Mouse (Mus musculus): ENCODE results near the gene Cep104. TPM values are rescaled to one million over a fixed set of nuclear protein-coding genes. Genes with fewer than 3 reads are reported as not detected.

Cep104 gene
- polyA plus RNA-seq, 1 experiment from 2014 or later = 17.6 TPM

- ATAC-seq (ENCODE audit: low FRiP score, low TSS enrichment) = no peak
Observed at GRCm38 (mm10) chr4:154028066-154028465, 53.1 kb downstream of the Cep104 start.

GRCm38 (mm10) chr4:154028646-154029045 is 53.7 kb downstream of the Cep104 start:
- Histone ChIP-seq H3K9ac (replicated peaks; ENCODE audit: low read length) (no peak overlapping the region), H3K27me3 (ENCODE audit: insufficient read depth, low read length) (no peaks in the 10 kb centered on the region), H3K36me3 (ENCODE audit: insufficient read depth, low read length) (no peaks in the 10 kb centered on the region), H3K4me3 (ENCODE audit: low read length) (no peak overlapping the region), H3K27ac (ENCODE audit: low read length) (no peak overlapping the region), H3K9me3 (ENCODE audit: low read length) (no peaks in the 10 kb centered on the region), H3K4me1 (ENCODE audit: insufficient read depth, low read length) (peaks cover 29% of the 10 kb centered on the region), H3K4me2 (replicated peaks; ENCODE audit: low read depth, low read length) (no peak overlapping the region)
- no peak for ATAC-seq (ENCODE audit: low FRiP score, low TSS enrichment)

More at GRCm38 (mm10) chr4:154028066-154028465, 53.1 kb downstream of the Cep104 start:
- Histone ChIP-seq H3K27me3 (ENCODE audit: insufficient read depth, low read length) (no peaks in the 10 kb centered on the region), H3K9me3 (ENCODE audit: low read length) (no peaks in the 10 kb centered on the region), H3K4me1 (ENCODE audit: insufficient read depth, low read length) (peaks cover 35% of the 10 kb centered on the region), H3K4me2 (replicated peaks; ENCODE audit: low read depth, low read length) (no peak overlapping the region), H3K27ac (ENCODE audit: low read length) (no peak overlapping the region), H3K9ac (replicated peaks; ENCODE audit: low read length) (no peak overlapping the region), H3K36me3 (ENCODE audit: insufficient read depth, low read length) (no peaks in the 10 kb centered on the region), H3K4me3 (ENCODE audit: low read length) (no peak overlapping the region)
- 74% methylated on average over 7 of the region's 7 CpGs for WGBS

GRCm38 (mm10) chr4:154037123-154037522 is 62.1 kb downstream of the Cep104 start:
- peak; percentile 62; the same call in 1 of the 2 replicates for ATAC-seq (ENCODE audit: low FRiP score, low TSS enrichment)
- Histone ChIP-seq H3K27me3 (ENCODE audit: insufficient read depth, low read length) (no peaks in the 10 kb centered on the region), H3K9ac (replicated peaks; ENCODE audit: low read length) (no peak overlapping the region), H3K4me1 (ENCODE audit: insufficient read depth, low read length) (peaks cover 11% of the 10 kb centered on the region), H3K4me3 (ENCODE audit: low read length) (no peak overlapping the region), H3K36me3 (ENCODE audit: insufficient read depth, low read length) (no peaks in the 10 kb centered on the region), H3K4me2 (replicated peaks; ENCODE audit: low read depth, low read length) (no peak overlapping the region), H3K9me3 (ENCODE audit: low read length) (no peaks in the 10 kb centered on the region), H3K27ac (ENCODE audit: low read length) (no peak overlapping the region)
- 10% methylated on average over 3 of the region's 3 CpGs for WGBS

GRCm38 (mm10) chr4:154042577-154042976 is 67.6 kb downstream of the Cep104 start, which contains the start of gene Ccdc27:
Ccdc27 (minus strand) TSS chr4:154042677.
- 67% methylated on average over 9 of the region's 9 CpGs for WGBS
- Histone ChIP-seq H3K4me1 (ENCODE audit: insufficient read depth, low read length) (peaks cover 1% of the 10 kb centered on the region; the same call in 1 of the 2 replicates), H3K9me3 (ENCODE audit: low read length) (no peaks in the 10 kb centered on the region), H3K4me2 (replicated peaks; ENCODE audit: low read depth, low read length) (no peak within 1 kb of the TSS), H3K27ac (ENCODE audit: low read length) (no peak within 1 kb of the TSS), H3K4me3 (ENCODE audit: low read length) (no peak within 1 kb of the TSS), H3K36me3 (ENCODE audit: insufficient read depth, low read length) (no peaks in the 10 kb centered on the region), H3K27me3 (ENCODE audit: insufficient read depth, low read length) (no peaks in the 10 kb centered on the region), H3K9ac (replicated peaks; ENCODE audit: low read length) (no peak within 1 kb of the TSS)
- no peak for ATAC-seq (ENCODE audit: low FRiP score, low TSS enrichment)

GRCm38 (mm10) chr4:154045837-154046236 is 70.8 kb downstream of the Cep104 start:
- H3K9ac ChIP-seq (replicated peaks; ENCODE audit: low read length) = no peak overlapping the region

GRCm38 (mm10) chr4:154051401-154051800 is 76.4 kb downstream of the Cep104 start:
- no peak overlapping the region for H3K9ac ChIP-seq (replicated peaks; ENCODE audit: low read length)
- no peak overlapping the region for H3K27ac ChIP-seq (ENCODE audit: low read length)
- no peak overlapping the region for H3K4me3 ChIP-seq (ENCODE audit: low read length)
- no peaks in the 10 kb centered on the region for H3K36me3 ChIP-seq (ENCODE audit: insufficient read depth, low read length)
- no peak overlapping the region for H3K4me2 ChIP-seq (replicated peaks; ENCODE audit: low read depth, low read length)
- ATAC-seq (ENCODE audit: low FRiP score, low TSS enrichment) = no peak
- no peaks in the 10 kb centered on the region for H3K27me3 ChIP-seq (ENCODE audit: insufficient read depth, low read length)
- H3K4me1 ChIP-seq (ENCODE audit: insufficient read depth, low read length) = no peaks in the 10 kb centered on the region
- WGBS = 91% methylated on average over 3 of the region's 3 CpGs
- no peaks in the 10 kb centered on the region for H3K9me3 ChIP-seq (ENCODE audit: low read length)

More at GRCm38 (mm10) chr4:154045837-154046236, 70.8 kb downstream of the Cep104 start:
- ATAC-seq (ENCODE audit: low FRiP score, low TSS enrichment) = no peak
- no peak overlapping the region for H3K4me2 ChIP-seq (replicated peaks; ENCODE audit: low read depth, low read length)
- H3K4me3 ChIP-seq (ENCODE audit: low read length) = no peak overlapping the region
- no peaks in the 10 kb centered on the region for H3K36me3 ChIP-seq (ENCODE audit: insufficient read depth, low read length)
- H3K27ac ChIP-seq (ENCODE audit: low read length) = no peak overlapping the region
- H3K9me3 ChIP-seq (ENCODE audit: low read length) = no peaks in the 10 kb centered on the region
- H3K4me1 ChIP-seq (ENCODE audit: insufficient read depth, low read length) = no peaks in the 10 kb centered on the region
- H3K27me3 ChIP-seq (ENCODE audit: insufficient read depth, low read length) = no peaks in the 10 kb centered on the region
- 66% methylated on average over 5 of the region's 5 CpGs for WGBS

GRCm38 (mm10) chr4:154053065-154053464 is 78.1 kb downstream of the Cep104 start:
- ATAC-seq (ENCODE audit: low FRiP score, low TSS enrichment) = no peak
- Histone ChIP-seq H3K36me3 (ENCODE audit: insufficient read depth, low read length) (no peaks in the 10 kb centered on the region), H3K27me3 (ENCODE audit: insufficient read depth, low read length) (no peaks in the 10 kb centered on the region), H3K27ac (ENCODE audit: low read length) (no peak overlapping the region), H3K9me3 (ENCODE audit: low read length) (no peaks in the 10 kb centered on the region), H3K4me1 (ENCODE audit: insufficient read depth, low read length) (no peaks in the 10 kb centered on the region), H3K4me2 (replicated peaks; ENCODE audit: low read depth, low read length) (no peak overlapping the region), H3K9ac (replicated peaks; ENCODE audit: low read length) (no peak overlapping the region), H3K4me3 (ENCODE audit: low read length) (no peak overlapping the region)
- 64% methylated on average over 4 of the region's 4 CpGs for WGBS

GRCm38 (mm10) chr4:154055482-154055881 is 80.5 kb downstream of the Cep104 start:
- no peak for ATAC-seq (ENCODE audit: low FRiP score, low TSS enrichment)
- Histone ChIP-seq H3K36me3 (ENCODE audit: insufficient read depth, low read length) (no peaks in the 10 kb centered on the region), H3K27ac (ENCODE audit: low read length) (no peak overlapping the region), H3K9me3 (ENCODE audit: low read length) (no peaks in the 10 kb centered on the region), H3K4me1 (ENCODE audit: insufficient read depth, low read length) (no peaks in the 10 kb centered on the region), H3K4me2 (replicated peaks; ENCODE audit: low read depth, low read length) (no peak overlapping the region), H3K9ac (replicated peaks; ENCODE audit: low read length) (no peak overlapping the region), H3K4me3 (ENCODE audit: low read length) (no peak overlapping the region), H3K27me3 (ENCODE audit: insufficient read depth, low read length) (no peaks in the 10 kb centered on the region)
- 90% methylated on average over 7 of the region's 7 CpGs for WGBS

GRCm38 (mm10) chr4:154056046-154056445 is 81.1 kb downstream of the Cep104 start:
- Histone ChIP-seq H3K27me3 (ENCODE audit: insufficient read depth, low read length) (no peaks in the 10 kb centered on the region), H3K4me1 (ENCODE audit: insufficient read depth, low read length) (no peaks in the 10 kb centered on the region), H3K4me2 (replicated peaks; ENCODE audit: low read depth, low read length) (no peak overlapping the region), H3K9ac (replicated peaks; ENCODE audit: low read length) (no peak overlapping the region), H3K27ac (ENCODE audit: low read length) (no peak overlapping the region), H3K36me3 (ENCODE audit: insufficient read depth, low read length) (no peaks in the 10 kb centered on the region), H3K4me3 (ENCODE audit: low read length) (no peak overlapping the region), H3K9me3 (ENCODE audit: low read length) (no peaks in the 10 kb centered on the region)
- 66% methylated on average over 2 of the region's 2 CpGs for WGBS
- ATAC-seq (ENCODE audit: low FRiP score, low TSS enrichment) = no peak

GRCm38 (mm10) chr4:154056661-154057060 is 81.7 kb downstream of the Cep104 start:
- no peak for ATAC-seq (ENCODE audit: low FRiP score, low TSS enrichment)
- 29% methylated on average over 2 of the region's 2 CpGs for WGBS

More at GRCm38 (mm10) chr4:154056661-154057060, 81.7 kb downstream of the Cep104 start:
- H3K9ac ChIP-seq (replicated peaks; ENCODE audit: low read length) = no peak overlapping the region
- H3K9me3 ChIP-seq (ENCODE audit: low read length) = no peaks in the 10 kb centered on the region
- no peak overlapping the region for H3K4me3 ChIP-seq (ENCODE audit: low read length)
- H3K27me3 ChIP-seq (ENCODE audit: insufficient read depth, low read length) = no peaks in the 10 kb centered on the region
- H3K4me2 ChIP-seq (replicated peaks; ENCODE audit: low read depth, low read length) = no peak overlapping the region
- no peaks in the 10 kb centered on the region for H3K4me1 ChIP-seq (ENCODE audit: insufficient read depth, low read length)
- no peak overlapping the region for H3K27ac ChIP-seq (ENCODE audit: low read length)
- no peaks in the 10 kb centered on the region for H3K36me3 ChIP-seq (ENCODE audit: insufficient read depth, low read length)
